Mouse (Mus musculus): ENCODE data around the gene Atp2b1. TPM values are rescaled to one million over a fixed set of nuclear protein-coding genes. Genes with fewer than 3 reads are reported as not detected.
A peak's percentile ranks its signal among the peaks of the same experiment; 100 is the strongest.

The Atp2b1 gene
- 352 and 359 TPM in 2 replicates for polyA plus RNA-seq (2012; rRNA removed)

DNA sequence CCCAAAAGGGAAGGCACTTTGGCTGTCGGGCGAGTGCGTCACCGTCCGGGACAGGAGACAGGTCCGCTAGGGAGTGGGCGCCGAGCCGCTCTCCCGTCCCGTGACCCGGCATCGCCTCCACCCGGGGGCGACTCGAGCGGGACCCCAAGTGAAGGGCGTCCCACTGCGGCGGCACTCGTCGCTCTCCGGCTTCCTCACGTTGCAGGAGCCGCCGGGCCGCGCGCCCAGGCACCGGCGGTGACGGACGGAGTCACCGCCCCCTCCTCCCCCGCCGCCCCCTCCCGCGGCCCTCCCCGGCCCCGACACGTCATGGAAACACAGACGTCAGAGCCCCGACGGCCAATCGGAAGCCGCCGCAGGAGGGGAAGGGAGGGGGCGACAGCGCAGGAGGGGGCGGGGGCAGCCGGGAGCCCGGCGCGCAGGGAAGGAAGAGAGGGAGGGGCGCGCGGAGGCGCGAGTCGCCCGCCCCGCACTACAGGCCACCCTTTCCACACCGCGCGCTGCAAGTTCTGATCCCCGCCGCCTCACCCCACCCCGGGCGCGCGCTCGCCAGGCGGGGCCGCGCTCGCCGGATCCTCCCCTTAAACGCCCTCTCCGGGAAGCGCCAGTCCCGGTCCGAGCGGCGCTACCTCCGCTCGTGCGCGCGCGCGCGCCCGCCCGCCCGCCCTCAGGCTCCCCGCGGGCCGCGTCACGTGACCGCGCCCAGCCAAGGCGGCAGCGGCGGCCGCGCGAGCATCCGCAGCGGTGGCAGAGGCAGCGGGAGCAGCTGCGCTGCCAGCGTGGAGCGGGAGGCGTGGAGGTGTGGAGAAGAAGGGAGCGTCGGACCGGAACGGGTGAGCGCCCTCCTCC lies at the start of gene Atp2b1:
Atp2b1 (plus strand) TSS at position 446 of the 849 bp plus-strand sequence.
- peak; percentile 79 to 91 for DNase-seq (ENCODE audit: extremely low spot score in 1 of 2, low spot score in 1 of 2)

DNA sequence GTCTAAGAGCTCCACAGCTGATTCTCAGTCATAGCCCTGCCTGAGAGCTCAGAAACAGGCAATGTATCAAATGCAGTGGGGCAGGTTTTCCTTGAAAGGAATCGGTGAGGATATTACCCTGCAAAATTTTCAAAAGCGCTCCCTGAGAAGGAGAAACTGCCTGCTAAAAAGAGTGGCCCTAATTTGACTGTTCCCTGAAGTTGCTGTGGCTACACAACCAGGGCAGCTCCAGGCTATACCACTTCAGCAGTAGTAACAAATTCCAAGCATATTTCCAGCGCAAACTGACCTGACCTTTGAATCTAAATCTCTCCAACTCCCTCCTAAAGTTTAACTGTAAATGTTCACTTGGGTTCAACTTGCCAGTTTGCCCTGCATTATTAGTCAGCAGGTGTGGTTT lies 49.4 kb upstream of the Atp2b1 start:
- no peak for DNase-seq (ENCODE audit: extremely low spot score in 1 of 2, low spot score in 1 of 2)

DNA sequence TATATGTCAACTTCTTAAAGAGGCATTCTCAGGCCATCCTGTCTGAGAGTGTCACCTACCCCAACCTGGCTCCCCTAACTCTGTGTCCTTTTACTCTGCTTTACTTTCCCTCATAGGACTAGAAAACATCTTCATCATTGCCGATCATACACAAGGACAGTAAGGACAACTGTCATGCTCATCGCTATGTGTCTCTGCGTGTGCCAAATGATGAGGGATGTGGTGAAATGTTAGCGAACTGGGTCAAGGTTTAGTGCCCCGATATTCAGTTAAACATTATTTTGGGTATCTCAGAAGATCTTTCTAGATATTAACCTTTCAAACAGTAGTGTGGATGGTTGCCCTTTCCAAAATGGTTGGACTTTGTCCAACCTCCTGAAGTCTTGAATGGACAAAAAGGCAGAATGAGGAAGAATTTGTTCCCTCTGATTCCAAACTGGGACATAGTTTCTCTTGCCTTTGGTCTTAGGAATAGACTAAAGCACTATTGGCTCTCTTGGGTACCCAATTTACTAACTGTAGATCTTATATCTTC lies 47.3 kb upstream of the Atp2b1 start:
- DNase-seq (ENCODE audit: extremely low spot score in 1 of 2, low spot score in 1 of 2): no peak

DNA sequence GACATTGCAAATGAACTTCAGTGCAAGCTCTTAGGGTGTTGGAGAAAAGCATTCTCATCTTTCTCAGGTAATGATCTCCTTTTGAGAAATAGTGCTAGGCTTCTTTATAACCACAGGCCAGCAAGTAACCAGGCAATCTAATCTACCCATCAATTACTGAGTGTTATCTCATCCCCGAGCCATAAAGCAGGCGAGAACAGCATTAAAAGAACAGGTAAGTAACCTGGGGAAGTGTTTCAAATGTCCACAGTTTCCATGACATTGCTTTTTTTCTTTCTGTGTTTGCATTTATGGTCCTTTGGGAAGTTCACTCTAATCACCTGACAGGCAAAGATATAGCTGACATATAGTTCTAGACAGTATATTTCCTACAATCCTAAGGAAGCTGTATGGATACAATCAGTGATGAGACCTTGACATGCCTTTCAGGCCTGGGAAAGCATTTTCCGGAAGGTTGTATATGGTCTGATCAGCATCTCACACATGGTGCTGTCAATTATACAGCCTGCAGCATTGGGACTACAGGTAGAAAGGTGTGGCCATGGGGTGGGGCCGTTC lies 45.8 kb upstream of the Atp2b1 start:
- no peak for DNase-seq (ENCODE audit: extremely low spot score in 1 of 2, low spot score in 1 of 2)

DNA sequence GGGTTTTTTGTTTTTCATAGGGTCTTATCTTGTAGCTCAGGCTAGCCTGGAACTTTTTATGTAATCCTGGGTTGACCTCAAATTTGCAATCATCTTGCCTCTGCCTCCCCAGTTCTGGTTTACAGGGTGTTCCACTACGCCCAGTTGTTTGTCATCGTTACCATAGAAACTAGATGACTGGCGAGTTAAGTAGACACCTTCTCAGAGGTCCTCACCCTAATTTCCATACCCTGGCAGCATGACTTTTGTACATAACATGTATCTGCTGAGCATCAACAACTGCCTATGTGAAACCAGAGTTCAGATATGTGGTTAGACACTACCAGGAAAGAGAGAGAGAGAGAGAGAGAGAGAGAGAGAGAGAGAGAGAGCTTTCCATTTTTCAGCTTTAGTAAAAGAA lies 36.4 kb upstream of the Atp2b1 start:
- no peak for DNase-seq (ENCODE audit: extremely low spot score in 1 of 2, low spot score in 1 of 2)

DNA sequence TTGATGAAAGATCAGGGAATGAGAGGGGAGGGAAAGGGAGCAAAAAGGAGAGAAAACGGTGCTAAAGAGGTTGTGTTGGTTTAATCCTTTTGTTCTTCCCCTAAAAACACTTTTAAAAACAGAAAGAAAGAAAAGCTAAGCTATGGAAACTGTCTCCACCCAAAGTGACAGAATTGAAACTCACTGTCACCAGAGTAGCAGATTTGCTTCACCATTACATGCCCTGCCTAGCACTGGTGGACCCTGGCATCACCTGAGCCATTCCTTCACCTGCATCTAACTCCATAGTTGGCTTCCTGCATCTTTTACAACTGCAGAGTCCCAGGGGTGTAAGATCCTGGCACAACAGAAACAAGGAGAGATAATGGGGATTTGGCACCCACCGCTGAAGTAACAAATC lies 35.6 kb upstream of the Atp2b1 start:
- no peak for DNase-seq (ENCODE audit: extremely low spot score in 1 of 2, low spot score in 1 of 2)

DNA sequence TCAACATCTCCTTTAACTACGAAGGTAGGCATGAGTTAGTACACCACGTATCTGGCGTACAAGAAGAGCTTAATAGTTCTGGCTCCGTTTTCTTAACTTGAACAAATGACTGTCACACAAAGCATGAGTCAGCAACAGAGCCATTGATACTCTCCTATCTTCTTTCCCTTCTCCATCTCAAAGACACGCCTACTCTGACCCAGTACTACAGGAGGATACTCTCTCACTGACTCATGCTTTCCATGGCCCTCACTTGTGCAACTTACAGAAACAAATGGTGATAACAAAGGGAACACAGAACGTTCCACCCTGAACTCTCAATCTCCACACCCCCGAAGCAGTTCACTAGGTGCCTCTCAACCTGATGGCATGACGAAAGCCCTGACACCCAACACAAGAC lies 34.1 kb upstream of the Atp2b1 start:
- DNase-seq (ENCODE audit: extremely low spot score in 1 of 2, low spot score in 1 of 2): no peak

DNA sequence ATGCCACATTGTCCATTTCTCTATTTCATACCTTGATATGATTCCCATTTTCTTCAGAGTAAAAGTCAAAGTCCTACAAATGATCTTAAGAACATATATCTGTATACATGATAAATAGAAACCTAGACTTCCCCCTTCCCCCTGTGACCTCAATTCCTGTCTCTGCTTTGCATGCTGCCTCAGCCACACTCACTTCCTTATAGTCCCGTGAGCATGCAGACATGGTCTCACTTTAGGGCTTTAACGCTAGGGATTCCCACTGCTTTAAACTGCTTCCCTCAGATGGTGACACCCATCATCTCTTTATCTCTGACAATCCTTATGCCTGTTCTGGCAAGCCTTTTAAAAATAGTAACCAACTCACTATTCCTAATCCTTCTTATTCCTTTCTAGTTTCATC lies 33.5 kb upstream of the Atp2b1 start:
- DNase-seq (ENCODE audit: extremely low spot score in 1 of 2, low spot score in 1 of 2): no peak

DNA sequence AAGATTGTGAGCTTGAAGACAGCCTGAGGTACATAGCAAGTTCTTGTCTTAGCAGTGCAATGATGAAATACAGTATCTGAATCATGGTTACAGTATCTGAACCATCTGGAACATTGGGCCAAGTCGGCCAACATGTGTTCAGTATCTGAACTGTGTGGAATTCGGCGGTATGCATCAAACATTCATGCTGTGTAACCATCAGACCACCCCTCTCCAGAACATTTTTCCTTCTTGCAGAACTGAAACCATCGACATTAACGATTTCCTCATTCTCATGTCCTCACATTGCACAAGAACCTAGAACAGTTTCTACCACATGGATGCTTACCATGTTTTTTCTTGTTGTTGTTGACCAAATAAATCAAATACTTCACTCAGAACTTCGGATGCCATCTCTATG lies 32.7 kb upstream of the Atp2b1 start:
- DNase-seq (ENCODE audit: extremely low spot score in 1 of 2, low spot score in 1 of 2): no peak

DNA sequence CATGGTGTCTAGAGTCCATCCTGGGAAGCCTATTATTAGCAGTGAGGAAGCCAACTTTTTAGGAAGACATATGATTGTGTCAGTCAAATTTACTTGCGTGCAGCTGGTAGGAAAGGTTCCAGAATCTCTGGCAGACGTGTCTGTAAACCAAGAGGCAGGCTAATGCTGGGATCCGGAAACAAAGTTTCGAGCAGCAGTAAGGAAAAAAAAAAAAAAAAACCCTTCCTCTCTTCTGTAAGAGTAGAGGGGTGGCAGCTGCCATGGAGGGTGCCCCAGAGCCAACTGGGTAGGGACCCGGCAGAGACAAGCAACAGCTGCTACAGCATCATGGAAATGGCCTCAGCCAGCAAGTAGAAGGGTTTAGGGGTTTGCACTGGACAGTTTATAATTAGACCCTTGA lies 31.6 kb upstream of the Atp2b1 start:
- DNase-seq (ENCODE audit: extremely low spot score in 1 of 2, low spot score in 1 of 2): no peak

DNA sequence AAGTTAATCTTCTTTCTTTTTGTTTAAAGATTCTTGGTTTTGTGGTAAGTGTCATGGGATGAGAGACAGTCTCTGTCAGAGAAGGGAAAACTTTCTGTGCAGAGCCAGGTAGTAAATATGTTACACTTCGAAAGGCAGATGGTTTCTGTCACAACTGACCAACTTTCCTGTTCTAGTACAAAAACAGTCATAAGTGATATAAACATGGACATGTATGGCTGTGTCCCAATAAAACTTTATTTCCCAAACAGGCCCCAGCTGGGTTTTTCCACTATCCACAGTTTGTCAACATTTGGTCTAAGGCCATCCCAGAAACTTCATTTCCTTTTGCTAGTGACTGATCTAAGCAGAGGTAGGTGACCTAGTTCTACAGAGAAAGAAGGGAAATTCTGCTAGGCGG lies 29.8 kb upstream of the Atp2b1 start:
- DNase-seq (ENCODE audit: extremely low spot score in 1 of 2, low spot score in 1 of 2): no peak

DNA sequence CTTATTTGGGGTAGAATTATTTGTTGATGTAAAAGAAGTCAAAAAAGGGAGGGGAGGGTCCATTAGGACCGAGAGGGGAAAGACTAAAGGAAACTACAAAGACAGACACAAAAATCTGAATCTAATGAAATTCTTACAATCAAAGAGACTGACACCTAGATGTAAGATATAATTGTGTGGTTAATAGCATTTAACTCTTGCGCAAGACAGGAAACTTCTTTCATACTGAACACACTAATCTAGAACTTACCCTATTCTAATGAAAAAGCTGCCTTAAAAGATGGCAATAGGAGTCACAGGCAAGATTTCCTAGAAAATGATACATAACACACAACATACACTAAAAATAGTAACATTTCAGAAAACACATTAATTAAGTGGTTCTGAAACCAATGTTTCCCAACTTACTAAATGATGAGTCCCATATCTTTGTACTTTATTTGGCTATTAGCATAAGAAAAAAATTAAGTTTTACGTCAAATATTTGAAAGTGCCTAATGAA lies 27.4 kb upstream of the Atp2b1 start:
- DNase-seq (ENCODE audit: extremely low spot score in 1 of 2, low spot score in 1 of 2): no peak

DNA sequence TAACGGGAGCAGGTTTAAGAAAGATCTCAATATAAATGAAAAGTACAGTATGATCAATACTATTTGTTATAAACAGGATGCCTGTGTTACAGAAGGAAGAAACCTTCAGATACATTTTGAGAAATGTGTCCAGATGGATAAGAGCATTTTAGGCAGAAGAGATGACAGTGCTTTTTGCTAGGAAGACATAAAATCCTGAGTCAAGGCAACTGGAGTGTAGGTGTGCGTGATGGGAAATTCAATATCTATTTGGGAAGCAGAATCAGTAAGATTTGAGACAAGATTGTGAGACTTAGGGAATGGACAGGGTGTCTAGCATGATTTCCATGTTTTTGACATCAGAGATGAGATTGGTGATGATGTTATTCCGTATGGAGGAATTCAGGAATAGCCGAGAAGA lies 22.8 kb upstream of the Atp2b1 start:
- DNase-seq (ENCODE audit: extremely low spot score in 1 of 2, low spot score in 1 of 2): peak in 1 of 2 experiments; percentile 32

DNA sequence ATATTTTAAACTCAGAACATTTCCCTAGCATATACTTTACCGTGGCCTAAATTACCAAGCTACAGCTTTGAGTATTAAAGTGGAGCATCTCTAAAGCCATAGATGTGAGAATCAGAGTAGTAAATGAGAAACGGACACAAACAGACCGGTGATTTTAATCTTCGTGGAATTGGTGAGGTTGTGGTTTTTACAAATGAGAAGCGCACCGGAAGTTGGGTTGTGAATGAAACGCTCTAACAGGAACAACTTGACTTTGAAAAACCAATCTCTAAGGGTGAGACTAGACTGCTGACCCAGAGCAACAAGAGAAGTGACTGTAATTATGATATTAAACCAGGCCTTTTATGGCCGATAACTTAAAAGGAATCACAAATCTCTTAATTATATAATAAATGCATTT lies 16.7 kb upstream of the Atp2b1 start:
- no peak for DNase-seq (ENCODE audit: extremely low spot score in 1 of 2, low spot score in 1 of 2)

DNA sequence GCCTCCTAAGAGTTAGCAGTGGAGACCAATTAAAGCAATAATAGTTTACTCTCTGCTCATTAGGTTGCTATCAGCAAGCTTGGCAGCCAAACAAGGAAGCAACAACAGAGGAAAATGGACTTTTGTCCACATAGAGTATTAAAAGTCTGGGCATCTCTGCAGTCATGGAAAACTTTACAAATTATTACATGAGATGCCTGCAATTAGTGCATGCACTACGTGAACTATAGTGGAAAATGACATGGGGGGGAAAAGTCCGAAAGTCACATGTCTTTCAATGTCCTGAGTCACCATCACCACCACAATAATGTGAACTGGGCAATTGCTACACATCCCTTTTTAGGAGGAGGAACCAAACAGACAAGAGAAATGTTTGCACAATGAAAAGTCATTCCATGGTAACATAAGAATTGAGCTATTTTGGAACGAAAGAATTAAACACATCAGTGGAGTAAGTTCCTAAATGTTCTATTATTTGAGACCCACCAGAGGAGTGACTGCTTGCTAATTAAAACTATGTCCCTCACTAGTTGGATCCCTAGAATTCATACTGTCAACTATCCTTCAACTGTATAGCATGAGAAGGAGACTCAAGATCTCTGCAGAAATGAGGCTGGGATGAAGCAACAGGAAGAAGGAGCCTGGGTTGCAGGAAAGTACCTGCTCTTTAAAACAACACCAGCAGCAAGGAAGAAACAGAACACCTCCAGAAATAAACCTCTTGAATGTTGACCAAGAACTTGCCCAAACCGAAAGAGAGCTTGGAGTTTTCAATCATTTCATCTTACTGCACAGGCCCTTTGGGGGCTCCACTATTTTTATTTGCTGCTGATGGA lies 16.1 kb upstream of the Atp2b1 start:
- no peak for DNase-seq (ENCODE audit: extremely low spot score in 1 of 2, low spot score in 1 of 2)

DNA sequence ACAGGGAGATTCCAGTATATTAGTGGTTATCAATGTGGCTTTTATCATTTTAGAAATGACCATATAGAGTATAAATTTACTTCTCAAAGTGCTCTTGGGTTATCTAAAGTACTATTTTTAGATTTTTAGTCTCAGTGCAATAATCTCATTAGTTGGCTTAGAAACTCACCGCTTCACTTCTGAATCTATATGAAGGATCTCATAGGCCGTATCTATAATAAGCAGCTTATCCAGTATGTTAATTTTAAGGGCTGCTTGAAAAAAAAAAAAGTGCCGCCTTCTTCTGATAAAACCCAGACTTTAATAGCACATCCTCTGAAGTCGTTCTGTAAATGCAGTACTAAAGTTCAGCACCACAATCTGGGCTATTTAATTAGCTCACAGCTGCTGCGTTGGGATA lies 12.7 kb upstream of the Atp2b1 start:
- DNase-seq (ENCODE audit: extremely low spot score in 1 of 2, low spot score in 1 of 2): no peak

DNA sequence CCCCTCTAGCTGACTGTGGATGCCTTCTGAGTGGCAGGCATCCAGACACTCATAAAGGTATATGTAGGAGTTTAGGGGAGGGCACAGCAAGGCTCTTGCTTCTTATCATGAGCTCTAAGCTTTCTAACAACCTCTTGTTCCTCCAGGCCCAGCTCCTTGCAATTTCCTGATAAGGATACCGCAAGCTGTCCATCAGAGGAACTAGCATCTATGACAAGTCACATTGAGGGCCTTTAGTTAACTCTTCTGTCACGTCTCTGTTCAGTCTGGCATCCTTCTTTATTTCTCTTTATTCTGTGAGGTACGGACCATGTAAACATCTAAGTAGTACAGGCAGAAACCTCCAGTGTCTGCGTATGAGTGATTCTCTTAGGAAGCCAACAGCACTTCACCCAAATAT lies 8.2 kb upstream of the Atp2b1 start:
- DNase-seq (ENCODE audit: extremely low spot score in 1 of 2, low spot score in 1 of 2): no peak

DNA sequence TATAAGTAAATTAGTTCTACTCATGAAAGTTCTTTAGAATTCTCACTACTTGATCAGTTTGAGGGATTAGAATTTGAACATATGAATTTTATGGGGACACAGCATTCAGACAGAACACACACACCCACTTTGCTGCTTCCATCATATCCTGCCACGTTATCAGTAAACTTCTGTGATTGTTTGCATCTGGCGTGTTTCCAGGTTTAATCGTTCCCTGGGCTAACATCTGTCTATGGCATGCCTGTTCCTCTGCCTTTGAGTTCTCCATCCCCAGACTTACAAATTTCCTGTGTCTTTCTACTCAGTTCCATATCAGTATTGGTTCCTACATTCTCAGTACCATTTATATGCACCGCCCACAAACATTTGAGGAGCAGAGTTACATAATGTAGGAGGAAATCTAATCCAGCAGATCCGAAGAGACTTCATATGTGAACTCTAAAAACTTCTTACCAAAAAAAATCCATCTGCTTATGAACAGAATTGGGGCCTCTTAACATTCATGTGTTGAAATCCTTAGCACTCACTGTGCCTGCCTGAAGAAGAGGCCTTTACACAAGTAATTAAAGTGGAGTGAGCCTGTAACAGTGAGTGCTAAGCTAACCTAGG lies 7.2 kb upstream of the Atp2b1 start:
- DNase-seq (ENCODE audit: extremely low spot score in 1 of 2, low spot score in 1 of 2): peak in 1 of 2 experiments; percentile 66

DNA sequence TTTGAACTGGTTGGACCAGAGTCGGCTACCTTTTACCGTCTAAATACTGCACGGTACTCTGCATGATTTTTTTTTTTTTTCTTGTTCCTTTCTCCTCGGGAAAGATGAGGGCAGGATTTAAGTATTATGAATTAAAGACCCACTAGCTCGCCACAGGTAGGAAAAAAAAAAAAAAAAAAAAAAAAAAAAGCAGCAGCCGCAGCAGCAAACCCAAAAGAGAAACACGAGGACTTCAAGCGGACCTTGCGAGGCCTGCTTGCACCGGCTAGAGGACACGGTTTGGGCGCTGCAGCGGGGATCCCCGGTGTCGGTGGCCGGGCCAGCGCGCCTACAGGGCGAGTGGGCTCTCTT lies 621 bp upstream of the Atp2b1 start:
- DNase-seq (ENCODE audit: extremely low spot score in 1 of 2, low spot score in 1 of 2): no peak

DNA sequence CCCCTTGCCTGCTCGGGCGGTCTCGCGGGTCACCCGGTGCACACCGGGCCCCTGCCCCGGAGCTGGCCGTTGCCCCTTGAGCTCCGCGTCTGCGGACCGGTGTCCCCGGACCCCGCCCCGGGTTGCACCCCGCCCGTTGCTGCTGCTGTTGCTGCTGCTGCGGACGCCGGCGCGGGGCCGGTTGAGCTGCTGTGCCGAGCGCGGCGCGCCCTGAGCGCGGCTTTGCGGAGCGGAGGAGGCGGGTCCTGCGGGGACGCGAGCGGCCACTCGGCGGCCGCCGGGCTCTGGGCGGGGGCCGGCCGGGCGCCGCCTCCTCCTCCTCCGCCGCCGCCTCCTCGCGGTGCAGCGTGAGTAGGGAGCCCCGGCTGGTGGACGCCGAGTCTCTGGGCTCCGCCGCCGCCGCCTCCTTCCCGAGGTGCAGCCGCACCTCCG lies 620 bp downstream of the Atp2b1 start:
- DNase-seq (ENCODE audit: extremely low spot score in 1 of 2, low spot score in 1 of 2): peak in 1 of 2 experiments; percentile 72
